Mouse (Mus musculus): ENCODE data around the gene Tchhl1. TPM values are rescaled to one million over a fixed set of nuclear protein-coding genes. Genes with fewer than 3 reads are reported as not detected.
A peak's percentile ranks its signal among the peaks of the same experiment; 100 is the strongest.
"Not testable (repeated sequence)": the region's sequence is repeated elsewhere in the genome, so short reads cannot be mapped to it uniquely, and the experiment has no call there.

Gene Tchhl1
- not detected for polyA plus RNA-seq (2017; shearing (Covaris generic))

- no peak for ATAC-seq
Observed at GRCm38 (mm10) chr3:93468561-93468960, at the start of gene Tchhl1. Tchhl1 (plus strand) TSS chr3:93468754.

DNA sequence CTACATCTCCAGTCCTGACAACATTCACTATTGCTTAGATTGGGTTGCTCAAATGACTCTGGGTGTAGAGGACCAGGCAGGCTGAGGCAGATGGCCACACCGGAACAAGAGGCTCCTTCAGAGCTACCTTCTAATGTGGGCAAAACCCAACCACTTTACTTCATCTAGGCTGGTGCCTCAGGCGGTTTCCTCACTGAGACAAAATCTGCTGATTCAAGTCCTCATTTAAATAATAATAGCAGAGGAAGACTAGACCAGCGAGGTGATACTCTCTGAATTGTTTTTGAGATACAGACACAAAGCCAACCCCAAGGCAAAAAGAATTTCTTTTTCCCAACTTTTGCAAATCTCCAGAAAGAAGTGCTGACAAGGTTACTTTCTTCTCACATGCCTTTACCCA, 36.9 kb upstream of the Tchhl1 start:
- ATAC-seq: no peak

DNA sequence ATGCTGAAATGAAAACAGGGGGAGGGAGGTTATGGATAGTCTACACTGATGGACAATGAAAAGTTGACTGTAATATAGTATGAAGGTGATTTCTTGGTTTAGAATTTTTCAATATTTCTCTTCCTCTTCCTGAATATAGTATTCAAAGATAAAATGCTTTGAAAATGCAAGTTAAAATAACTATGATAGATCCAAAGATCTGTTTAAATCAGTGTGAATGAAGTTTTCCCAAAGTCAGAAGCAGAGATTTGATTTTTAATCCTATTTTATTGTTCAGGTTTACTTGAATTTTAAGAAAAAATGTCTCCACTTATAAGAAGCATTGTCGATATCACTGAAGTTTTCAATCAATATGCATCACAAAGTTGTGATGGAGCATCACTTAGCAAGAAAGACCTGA, 26.5 kb upstream of the Tchhl1 start, which contains the start of gene Tchh:
Tchh (plus strand) TSS at position 301 of the 400 bp plus-strand sequence.
- ATAC-seq: no peak

DNA sequence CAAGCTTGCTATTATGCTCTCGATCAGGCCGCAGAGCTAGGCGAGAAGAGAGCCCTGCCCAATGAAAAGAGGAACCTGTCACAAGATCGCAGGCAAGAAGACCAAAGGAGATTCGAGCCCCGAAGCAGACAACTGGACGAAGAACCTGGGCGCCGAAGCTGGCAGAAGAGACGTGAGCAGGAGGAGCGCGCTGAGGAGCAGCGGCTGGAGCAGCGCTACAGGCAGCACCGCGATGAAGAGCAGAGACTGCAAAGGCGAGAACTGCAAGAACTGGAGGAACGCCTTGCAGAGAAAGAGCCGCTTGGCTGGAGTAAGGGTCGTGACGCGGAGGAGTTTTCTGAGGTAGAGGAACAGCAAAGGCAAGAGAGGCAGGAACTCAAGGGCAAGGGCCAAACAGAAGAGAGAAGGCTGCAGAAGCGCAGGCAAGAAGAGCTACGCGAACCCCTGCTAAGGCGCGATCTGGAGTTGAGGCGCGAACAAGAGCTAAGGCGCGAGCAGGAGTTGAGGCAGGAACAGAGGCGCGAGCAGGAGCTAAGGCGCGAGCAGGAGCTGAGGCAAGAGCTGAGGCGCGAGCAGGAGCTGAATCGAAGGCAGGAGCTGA, 25.0 kb upstream of the Tchhl1 start:
- ATAC-seq: no peak

DNA sequence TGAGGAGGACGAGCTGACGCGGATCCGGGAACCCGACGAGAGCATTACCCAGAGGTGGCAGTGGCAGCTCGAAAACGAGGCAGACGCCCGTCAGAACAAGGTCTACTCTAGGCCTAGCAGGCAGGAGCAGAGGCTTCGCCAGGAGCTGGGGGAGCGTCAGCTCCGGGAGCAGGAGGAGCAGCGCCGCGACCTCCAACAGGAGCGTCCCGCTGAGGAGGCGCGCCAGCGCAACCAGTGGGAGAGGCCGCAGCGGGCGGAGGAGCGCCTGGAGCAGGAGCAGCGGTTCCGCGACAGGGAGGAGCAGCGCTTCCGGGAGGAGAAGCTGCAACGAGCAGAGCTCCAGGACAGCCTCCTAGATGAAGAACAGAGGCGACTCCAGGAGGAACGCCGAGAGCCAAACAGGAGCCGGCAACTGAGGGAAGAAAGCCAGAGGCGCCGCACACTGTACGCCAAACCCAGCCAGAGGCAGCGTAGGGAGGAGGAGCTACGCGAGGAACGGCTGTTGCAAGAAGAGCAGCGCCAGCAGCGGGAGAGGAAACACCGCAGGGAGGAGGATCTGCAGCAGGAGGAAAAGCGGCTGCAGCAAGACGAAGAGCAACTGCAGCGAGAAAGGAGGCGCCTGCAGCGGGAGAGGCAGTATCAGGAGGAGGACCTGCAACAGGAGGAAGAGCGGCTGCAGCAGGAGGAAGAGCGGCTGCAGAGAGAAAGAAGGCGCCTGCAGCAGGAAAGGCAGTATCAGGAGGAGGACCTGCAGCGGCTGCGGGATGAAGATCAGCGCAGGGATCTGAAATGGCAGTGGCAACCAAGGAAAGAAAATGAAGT, 24.0 kb upstream of the Tchhl1 start:
- ATAC-seq: peak; percentile 55

DNA sequence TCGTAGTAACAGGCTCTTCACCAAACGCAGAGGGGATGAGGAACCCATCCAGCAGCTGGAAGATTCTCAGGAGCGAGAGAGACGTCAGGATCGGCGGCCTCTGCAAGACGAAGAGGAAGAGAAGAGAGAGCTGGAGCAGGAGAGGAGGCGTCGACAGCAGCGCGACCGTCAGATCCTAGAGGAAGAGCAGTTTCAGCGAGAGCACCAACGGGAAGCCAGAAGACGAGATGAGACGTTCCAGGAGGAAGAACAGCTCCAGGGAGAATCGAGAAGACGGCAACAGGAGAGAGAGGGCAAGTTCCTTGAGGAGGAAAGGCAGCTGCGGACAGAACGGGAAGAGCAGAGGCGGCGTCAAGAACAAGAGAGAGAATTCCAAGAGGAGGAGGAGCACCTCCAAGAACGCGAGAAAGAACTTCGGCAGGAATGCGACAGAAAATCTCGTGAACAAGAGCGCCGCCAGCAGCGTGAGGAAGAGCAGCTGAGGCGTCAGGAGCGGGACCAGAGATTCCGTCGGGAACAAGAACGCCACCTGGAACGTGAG, 23.3 kb upstream of the Tchhl1 start:
- ATAC-seq: no peak

DNA sequence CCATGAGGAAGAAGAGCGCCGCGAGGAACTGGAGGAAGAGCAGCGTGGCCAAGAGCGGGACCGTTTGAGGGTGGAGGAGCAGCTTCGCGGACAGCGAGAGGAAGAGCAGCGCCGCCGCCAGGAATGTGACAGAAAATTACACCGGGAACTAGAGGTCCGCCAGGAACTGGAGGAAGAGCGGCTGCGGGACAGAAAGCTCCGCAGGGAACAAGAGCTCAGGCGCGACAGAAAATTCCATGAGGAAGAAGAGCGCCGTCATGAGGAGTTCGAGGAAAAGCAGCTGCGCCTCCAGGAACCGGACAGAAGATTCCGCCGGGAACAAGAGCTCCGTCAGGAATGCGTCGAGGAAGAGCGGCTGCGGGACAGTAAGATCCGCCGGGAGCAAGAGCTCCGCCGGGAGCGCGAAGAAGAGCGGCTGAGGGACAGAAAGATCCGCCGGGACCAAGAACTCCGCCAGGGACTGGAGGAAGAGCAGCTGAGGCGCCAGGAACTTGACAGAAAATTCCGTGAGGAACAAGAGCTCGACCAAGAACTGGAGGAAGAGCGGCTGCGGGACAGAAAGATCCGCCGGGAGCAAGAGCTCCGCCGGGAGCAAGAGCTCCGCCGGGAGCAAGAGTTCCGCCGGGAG, 22.3 kb upstream of the Tchhl1 start:
- no peak for ATAC-seq

DNA sequence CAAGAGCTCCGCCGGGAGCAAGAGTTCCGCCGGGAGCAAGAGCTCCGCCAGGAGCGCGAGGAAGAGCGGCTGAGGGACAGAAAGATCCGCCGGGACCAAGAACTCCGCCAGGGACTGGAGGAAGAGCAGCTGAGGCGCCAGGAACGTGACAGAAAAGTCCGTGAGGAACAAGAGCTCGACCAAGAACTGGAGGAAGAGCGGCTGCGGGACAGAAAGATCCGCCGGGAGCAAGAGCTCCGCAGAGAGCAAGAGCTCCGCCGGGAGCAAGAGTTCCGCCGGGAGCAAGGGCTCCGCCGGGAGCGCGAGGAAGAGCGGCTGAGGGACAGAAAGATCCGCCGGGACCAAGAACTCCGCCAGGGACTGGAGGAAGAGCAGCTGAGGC, 21.8 kb upstream of the Tchhl1 start:
- ATAC-seq: not testable (repeated sequence)

GRCm38 (mm10) chr3:93447138-93447841, 21.3 kb upstream of the Tchhl1 start:
- ATAC-seq: peak; percentile 29

- no peak for ATAC-seq
Observed at GRCm38 (mm10) chr3:93466556-93466955, 2.0 kb upstream of the Tchhl1 start.

DNA sequence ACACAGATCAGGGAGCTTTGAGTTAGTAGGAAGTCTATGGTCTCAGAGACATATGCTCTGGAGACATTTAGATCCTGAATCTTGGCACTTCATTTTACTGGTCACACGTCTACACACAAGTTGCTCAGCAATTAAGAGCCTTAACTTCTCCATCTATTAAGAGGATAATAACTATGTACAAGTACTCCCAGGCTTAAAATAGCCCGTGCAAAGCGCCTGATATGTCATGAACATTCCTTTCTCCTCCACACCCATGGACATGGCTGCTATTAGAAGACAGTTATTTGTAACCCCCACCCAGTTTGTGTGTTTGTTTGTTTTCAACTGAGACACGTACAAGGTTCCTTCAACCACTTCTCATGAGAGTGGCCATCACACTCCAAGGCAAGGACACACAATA, 1.4 kb upstream of the Tchhl1 start:
- no peak for ATAC-seq

- no peak for ATAC-seq
Observed at GRCm38 (mm10) chr3:93469629-93470028, 1.1 kb downstream of the Tchhl1 start.

GRCm38 (mm10) chr3:93480053-93480452, 11.5 kb downstream of the Tchhl1 start:
- no peak for ATAC-seq

DNA sequence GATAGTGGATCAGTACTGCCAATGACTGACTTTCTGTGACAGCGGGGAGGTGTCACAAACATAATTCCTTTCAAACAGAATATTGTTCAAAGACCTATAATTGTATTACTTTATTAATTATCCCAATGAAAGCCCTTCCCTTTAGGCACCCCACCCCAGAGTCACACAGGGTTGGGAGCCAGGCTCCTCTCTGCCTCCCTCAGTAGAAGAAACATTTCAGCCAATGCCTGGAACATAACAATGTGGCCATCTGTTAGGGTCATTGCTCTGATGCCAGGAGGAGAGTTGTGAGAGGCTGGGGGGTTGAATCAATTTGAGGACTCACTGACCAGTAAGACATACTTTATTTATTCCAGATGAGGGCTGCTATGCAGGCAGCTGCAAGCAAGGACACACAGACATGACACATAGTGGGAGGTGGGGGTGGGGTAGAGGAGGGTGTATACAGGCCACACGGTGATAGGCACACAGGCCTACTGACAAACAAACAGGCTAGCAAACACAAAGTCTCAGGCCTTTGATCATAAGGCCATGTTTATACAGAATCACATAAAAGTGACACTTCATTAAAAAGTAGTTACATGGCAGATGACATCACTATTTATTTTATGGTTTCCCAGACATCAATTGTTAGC, 13.5 kb downstream of the Tchhl1 start:
- ATAC-seq: no peak

DNA sequence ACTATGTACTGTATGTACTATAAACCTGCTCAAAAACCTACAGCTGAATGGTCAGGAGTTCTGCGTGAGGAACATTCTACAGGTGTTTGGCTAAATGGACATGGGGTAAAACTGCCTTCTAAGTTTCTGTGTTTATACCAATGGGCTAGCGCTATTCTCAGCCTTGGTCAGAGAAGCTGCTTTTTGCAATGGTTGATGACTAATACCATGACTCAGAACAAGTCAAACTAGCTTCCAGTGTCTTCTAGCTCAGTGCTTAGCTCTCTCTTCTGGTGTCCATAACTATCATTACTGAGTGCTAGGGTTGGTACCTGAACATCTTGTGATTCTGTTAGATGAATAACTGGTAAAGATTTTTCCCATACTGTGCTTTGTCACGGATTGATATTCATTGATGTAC, 17.1 kb downstream of the Tchhl1 start:
- ATAC-seq: no peak

- ATAC-seq: no peak
Observed at GRCm38 (mm10) chr3:93488541-93488940, 20.0 kb downstream of the Tchhl1 start.

GRCm38 (mm10) chr3:93492176-93492575, 23.6 kb downstream of the Tchhl1 start:
- no peak for ATAC-seq

GRCm38 (mm10) chr3:93493992-93494391, 25.4 kb downstream of the Tchhl1 start:
- peak; percentile 92 for ATAC-seq

- not testable (repeated sequence) for ATAC-seq
Observed at GRCm38 (mm10) chr3:93494774-93495173, 26.2 kb downstream of the Tchhl1 start.

GRCm38 (mm10) chr3:93497131-93497530, 28.6 kb downstream of the Tchhl1 start:
- ATAC-seq: no peak

GRCm38 (mm10) chr3:93499129-93499528, 30.6 kb downstream of the Tchhl1 start:
- ATAC-seq: no peak

DNA sequence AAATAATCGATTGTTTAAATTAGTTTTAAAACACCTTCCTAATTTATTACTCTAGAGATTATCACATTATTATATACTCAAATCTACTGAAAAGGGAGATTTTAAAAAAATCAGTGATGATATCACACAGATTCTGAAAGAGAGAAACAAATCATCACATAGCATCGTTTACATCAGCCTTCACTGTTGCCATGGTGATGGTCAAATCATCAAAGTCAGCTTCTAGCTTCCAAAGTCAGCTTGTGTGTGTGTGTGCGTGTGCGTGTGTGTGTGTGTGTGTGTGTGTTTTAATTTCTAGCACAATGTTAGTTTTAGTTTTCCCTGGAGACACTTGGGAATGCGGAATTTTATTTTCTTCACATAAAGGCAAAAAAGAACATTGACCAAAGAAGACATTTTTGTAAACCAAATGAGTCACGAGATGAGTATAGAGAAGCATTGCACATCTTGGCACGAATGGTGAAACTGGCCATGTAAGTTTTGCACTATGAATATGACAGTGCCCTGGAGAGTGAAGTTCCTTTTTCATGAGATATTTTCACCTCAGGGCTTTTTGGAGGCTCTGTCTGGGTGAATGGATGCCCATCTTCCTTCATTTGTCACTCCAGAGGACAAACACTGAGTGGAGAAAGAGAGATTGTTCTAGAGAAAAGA, 36.1 kb downstream of the Tchhl1 start:
- no peak for ATAC-seq

Data from inflammation-experienced regulatory T-cells, adult 6 months (primary cell).